Mouse (Mus musculus): ENCODE data around the gene Hnrnph3. TPM values are rescaled to one million over a fixed set of nuclear protein-coding genes. Genes with fewer than 3 reads are reported as not detected.

Hnrnph3 gene
- polyA plus RNA-seq, 1 experiment from 2014 or later = 116 TPM

DNA sequence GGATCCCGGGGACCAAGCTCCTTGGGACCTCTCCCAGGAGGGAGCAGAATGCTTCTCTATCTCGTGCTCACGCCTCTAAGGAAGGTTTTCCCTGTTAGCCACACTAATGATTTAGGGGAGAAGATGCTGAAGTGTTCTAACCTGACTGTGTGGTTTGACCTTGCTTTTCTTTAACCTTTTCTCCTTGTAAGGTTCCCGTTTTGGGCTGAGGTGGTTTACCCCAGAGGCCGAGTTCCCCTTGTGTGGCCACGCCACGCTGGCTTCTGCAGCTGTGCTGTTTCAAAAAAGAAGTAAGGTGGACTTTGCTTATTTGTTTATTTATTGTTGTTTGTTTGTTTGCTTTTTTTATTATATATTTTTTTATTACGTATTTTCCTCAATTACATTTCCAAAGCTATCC, 23.7 kb upstream of the Hnrnph3 start:
- no peak for DNase-seq (ENCODE audit: low spot score)
- WGBS = 91% methylated on average over 8 of the region's 8 CpGs
- no peaks in the 10 kb centered on the region for H3K4me1 ChIP-seq (ENCODE audit: control insufficient read depth, insufficient read depth, low read length)

DNA sequence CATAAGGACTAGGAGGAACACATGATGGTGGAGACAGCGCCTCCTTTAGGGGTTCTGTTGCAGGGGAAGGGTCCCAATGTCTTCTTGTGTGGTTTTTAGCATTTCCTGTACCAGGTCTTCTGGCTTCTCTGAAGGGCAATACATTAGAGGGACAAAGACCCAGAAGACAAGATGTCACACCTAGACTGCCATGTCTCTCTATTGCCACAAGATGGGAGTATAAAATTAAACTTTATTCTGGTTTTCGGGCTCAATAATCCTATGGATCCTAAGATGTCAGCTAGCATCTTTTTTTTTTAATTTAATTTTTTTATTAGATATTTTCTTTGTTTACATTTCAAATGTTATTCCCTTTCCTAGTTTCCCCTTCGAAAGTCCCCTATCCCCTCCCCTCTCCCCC, 19.1 kb upstream of the Hnrnph3 start:
- 72% methylated on average over 3 of the region's 3 CpGs for WGBS
- no peaks in the 10 kb centered on the region for H3K9me3 ChIP-seq (ENCODE audit: control insufficient read depth, low read length)
- no peak for DNase-seq (ENCODE audit: low spot score)
- H3K4me3 ChIP-seq (ENCODE audit: low read depth, low read length) = no peak overlapping the region
- ATAC-seq (ENCODE audit: insufficient number of reproducible peaks, low FRiP score, low TSS enrichment, low read depth) = no peak
- no peak overlapping the region for H3K9ac ChIP-seq (ENCODE audit: low read length)
- no peaks in the 10 kb centered on the region for H3K36me3 ChIP-seq (ENCODE audit: control insufficient read depth, insufficient read depth, low read length)
- no peaks in the 10 kb centered on the region for H3K4me1 ChIP-seq (ENCODE audit: control insufficient read depth, insufficient read depth, low read length)
- H3K27ac ChIP-seq (replicated peaks; ENCODE audit: low read depth, low read length) = no peak overlapping the region
- no peak overlapping the region for H3K4me2 ChIP-seq (ENCODE audit: low read depth, severe bottlenecking)
- no peaks in the 10 kb centered on the region for H3K27me3 ChIP-seq (ENCODE audit: control insufficient read depth, insufficient read depth, low read length)

More for the DNA sequence above, 23.7 kb upstream of the Hnrnph3 start:
- Histone ChIP-seq H3K27ac (replicated peaks; ENCODE audit: low read depth, low read length) (no peak overlapping the region), H3K9me3 (ENCODE audit: control insufficient read depth, low read length) (no peaks in the 10 kb centered on the region), H3K4me3 (ENCODE audit: low read depth, low read length) (no peak overlapping the region), H3K9ac (ENCODE audit: low read length) (no peak overlapping the region), H3K36me3 (ENCODE audit: control insufficient read depth, insufficient read depth, low read length) (no peaks in the 10 kb centered on the region), H3K4me2 (ENCODE audit: low read depth, severe bottlenecking) (no peak overlapping the region), H3K27me3 (ENCODE audit: control insufficient read depth, insufficient read depth, low read length) (no peaks in the 10 kb centered on the region)
- ATAC-seq (ENCODE audit: insufficient number of reproducible peaks, low FRiP score, low TSS enrichment, low read depth) = no peak

DNA sequence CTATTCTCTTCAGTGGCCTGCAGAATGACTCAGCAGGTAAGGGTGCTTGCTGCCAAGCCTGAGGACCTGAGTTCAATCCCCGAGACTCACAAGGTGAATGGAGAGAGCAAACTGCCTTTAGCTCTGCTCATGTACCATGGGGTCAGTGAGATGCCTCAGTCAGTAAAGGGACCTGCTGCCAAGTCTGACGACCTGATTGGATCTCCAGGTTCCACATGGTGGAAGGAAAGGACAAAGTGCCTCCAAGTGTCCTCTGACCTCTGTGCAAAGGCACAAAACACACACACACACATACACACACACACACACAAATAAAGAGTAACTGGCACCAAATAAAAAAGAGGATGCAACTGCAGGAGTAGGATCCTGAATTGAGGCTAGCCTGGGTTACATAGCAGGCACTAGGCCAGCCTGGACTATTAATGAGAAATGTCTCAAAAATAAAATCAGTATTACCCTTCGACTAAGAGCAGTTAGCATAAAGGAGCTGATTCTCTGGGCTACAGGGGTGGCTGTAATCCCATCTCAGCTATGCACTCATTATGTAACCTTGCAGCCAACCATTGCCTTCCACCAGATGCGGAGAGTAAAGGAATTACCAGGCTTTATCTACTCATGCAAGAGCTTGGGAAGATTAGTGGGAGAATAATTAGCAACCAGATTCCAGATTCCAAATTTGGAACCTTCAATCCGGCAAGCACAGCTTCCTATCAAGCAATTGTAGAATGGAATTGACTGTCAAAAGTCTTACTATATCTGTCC, 16.0 kb upstream of the Hnrnph3 start:
- DNase-seq (ENCODE audit: low spot score) (no peak), ATAC-seq (ENCODE audit: insufficient number of reproducible peaks, low FRiP score, low TSS enrichment, low read depth) (no peak)
- no peak overlapping the region for H3K27ac ChIP-seq (replicated peaks; ENCODE audit: low read depth, low read length)
- no peaks in the 10 kb centered on the region for H3K36me3 ChIP-seq (ENCODE audit: control insufficient read depth, insufficient read depth, low read length)
- H3K4me2 ChIP-seq (ENCODE audit: low read depth, severe bottlenecking) = no peak overlapping the region
- no peak overlapping the region for H3K9ac ChIP-seq (ENCODE audit: low read length)
- H3K4me1 ChIP-seq (ENCODE audit: control insufficient read depth, insufficient read depth, low read length) = no peaks in the 10 kb centered on the region
- no peaks in the 10 kb centered on the region for H3K27me3 ChIP-seq (ENCODE audit: control insufficient read depth, insufficient read depth, low read length)
- H3K9me3 ChIP-seq (ENCODE audit: control insufficient read depth, low read length) = no peaks in the 10 kb centered on the region
- 79% methylated on average over 5 of the region's 5 CpGs for WGBS
- no peak overlapping the region for H3K4me3 ChIP-seq (ENCODE audit: low read depth, low read length)

DNA sequence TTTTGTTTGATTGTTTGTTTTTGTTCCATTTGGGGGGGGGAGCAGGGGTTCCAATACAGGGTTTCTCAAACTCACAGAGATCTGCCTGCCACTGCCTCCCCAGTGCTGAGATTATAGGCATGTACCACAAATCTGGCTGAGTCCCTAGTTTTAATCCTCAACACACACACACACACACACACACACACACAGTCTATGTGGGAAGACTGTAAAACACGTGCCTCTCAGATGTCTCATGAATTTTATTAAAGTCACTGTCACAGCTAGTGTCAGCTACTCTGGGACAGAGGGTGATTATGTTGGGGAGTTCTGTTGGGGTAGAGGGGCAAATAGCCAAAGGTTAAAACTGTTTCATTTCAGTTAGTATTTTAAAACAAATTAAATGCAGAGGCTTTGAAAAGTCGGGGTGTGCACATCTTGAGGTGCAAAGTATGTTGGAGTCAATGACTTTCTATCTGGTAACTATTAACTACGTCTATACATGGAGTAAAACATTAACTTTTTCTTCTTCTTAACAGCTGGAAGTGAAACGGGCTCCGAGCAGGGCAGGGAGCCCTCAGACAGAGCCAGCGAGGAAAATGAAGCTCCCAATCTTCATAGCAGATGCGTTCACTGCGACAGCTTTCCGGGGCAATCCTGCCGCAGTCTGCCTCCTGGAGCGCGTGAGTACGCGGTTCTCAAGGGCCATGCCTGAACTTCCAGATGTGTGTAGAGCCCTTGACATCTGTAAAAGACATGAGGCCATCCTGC, 14.7 kb upstream of the Hnrnph3 start:
- WGBS = 81% methylated on average over 14 of the region's 14 CpGs
- H3K27me3 ChIP-seq (ENCODE audit: control insufficient read depth, insufficient read depth, low read length) = no peaks in the 10 kb centered on the region
- no peaks in the 10 kb centered on the region for H3K4me1 ChIP-seq (ENCODE audit: control insufficient read depth, insufficient read depth, low read length)
- no peak overlapping the region for H3K9ac ChIP-seq (ENCODE audit: low read length)
- H3K27ac ChIP-seq (replicated peaks; ENCODE audit: low read depth, low read length) = no peak overlapping the region
- no peak for DNase-seq (ENCODE audit: low spot score)
- H3K9me3 ChIP-seq (ENCODE audit: control insufficient read depth, low read length) = no peaks in the 10 kb centered on the region
- H3K4me2 ChIP-seq (ENCODE audit: low read depth, severe bottlenecking) = no peak overlapping the region
- ATAC-seq (ENCODE audit: insufficient number of reproducible peaks, low FRiP score, low TSS enrichment, low read depth) = no peak
- no peak overlapping the region for H3K4me3 ChIP-seq (ENCODE audit: low read depth, low read length)
- H3K36me3 ChIP-seq (ENCODE audit: control insufficient read depth, insufficient read depth, low read length) = no peaks in the 10 kb centered on the region

DNA sequence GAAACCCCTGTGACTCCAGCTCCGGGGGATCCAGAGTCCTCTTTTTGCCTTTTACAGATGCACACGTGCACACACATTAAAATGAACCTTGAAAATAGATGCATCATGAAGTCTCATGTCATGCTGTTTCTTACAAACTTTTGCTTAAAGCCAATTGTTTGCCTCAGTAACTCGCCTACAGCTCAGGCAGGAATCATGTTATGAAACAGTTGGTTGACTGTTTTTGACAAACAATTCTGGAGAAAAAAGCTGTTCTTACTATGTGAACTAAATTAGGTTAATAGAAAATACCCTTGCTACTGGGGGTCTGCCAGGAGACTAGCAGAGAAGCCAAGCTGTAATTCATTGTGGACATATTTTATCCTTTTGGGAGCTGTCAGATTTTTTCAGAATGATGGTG, 8.9 kb upstream of the Hnrnph3 start:
- WGBS = 77% methylated on average over 3 of the region's 3 CpGs
- H3K9me3 ChIP-seq (ENCODE audit: control insufficient read depth, low read length) = no peaks in the 10 kb centered on the region
- no peak overlapping the region for H3K9ac ChIP-seq (ENCODE audit: low read length)
- DNase-seq (ENCODE audit: low spot score) = no peak
- H3K27me3 ChIP-seq (ENCODE audit: control insufficient read depth, insufficient read depth, low read length) = no peaks in the 10 kb centered on the region
- H3K27ac ChIP-seq (replicated peaks; ENCODE audit: low read depth, low read length) = no peak overlapping the region
- no peaks in the 10 kb centered on the region for H3K36me3 ChIP-seq (ENCODE audit: control insufficient read depth, insufficient read depth, low read length)
- no peak for ATAC-seq (ENCODE audit: insufficient number of reproducible peaks, low FRiP score, low TSS enrichment, low read depth)
- H3K4me3 ChIP-seq (ENCODE audit: low read depth, low read length) = no peak overlapping the region
- no peak overlapping the region for H3K4me2 ChIP-seq (ENCODE audit: low read depth, severe bottlenecking)
- no peaks in the 10 kb centered on the region for H3K4me1 ChIP-seq (ENCODE audit: control insufficient read depth, insufficient read depth, low read length)

DNA sequence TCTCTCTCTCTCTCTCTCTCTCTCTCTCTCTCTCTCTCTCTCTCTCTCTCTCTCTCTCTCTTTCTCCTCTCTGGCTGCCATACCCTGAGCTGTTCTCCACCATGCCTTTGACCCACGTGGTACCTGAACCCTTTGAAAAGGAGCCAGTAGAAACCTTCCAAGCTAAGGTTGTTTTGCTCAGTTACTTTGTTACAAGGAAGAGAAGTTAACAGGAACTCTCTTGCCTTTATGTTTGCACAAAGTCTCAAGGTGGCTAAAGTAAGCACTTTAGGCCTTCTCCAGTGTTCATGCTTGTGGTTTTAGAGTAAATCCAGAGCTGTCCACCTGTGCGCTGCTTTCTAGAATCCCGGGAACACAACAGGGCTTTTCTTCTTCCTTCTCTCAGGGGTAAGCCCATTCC, 8.2 kb upstream of the Hnrnph3 start:
- H3K9me3 ChIP-seq (ENCODE audit: control insufficient read depth, low read length) = no peaks in the 10 kb centered on the region
- H3K4me2 ChIP-seq (ENCODE audit: low read depth, severe bottlenecking) = no peak overlapping the region
- DNase-seq (ENCODE audit: low spot score) = no peak
- 83% methylated on average over 3 of the region's 3 CpGs for WGBS
- no peaks in the 10 kb centered on the region for H3K4me1 ChIP-seq (ENCODE audit: control insufficient read depth, insufficient read depth, low read length)
- H3K27me3 ChIP-seq (ENCODE audit: control insufficient read depth, insufficient read depth, low read length) = no peaks in the 10 kb centered on the region
- no peak for ATAC-seq (ENCODE audit: insufficient number of reproducible peaks, low FRiP score, low TSS enrichment, low read depth)
- no peak overlapping the region for H3K4me3 ChIP-seq (ENCODE audit: low read depth, low read length)
- H3K9ac ChIP-seq (ENCODE audit: low read length) = no peak overlapping the region
- H3K36me3 ChIP-seq (ENCODE audit: control insufficient read depth, insufficient read depth, low read length) = no peaks in the 10 kb centered on the region
- H3K27ac ChIP-seq (replicated peaks; ENCODE audit: low read depth, low read length) = no peak overlapping the region

DNA sequence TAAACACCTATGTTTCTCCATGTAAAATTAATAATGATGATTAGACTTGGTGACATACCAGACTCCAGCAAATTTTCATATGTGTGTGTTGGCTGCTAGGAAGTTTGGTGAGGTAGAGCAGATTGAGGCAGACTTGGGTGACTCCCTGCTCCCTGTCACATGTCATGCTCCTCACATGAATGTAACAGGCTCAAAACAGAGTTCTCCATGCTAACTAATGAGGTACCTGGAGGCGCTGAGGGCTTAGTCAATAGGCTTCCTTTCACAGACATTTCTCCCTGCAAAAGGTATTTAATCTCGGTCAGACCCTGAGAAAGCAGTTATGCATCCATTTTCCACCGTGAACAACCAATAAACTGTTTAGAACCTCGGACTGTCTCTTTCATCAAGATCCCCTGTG, 4.4 kb upstream of the Hnrnph3 start:
- peaks cover 5% of the 10 kb centered on the region for H3K4me1 ChIP-seq (ENCODE audit: control insufficient read depth, insufficient read depth, low read length)
- H3K4me3 ChIP-seq (ENCODE audit: low read depth, low read length) = no peak overlapping the region
- no peak for ATAC-seq (ENCODE audit: insufficient number of reproducible peaks, low FRiP score, low TSS enrichment, low read depth)
- no peak overlapping the region for H3K9ac ChIP-seq (ENCODE audit: low read length)
- no peaks in the 10 kb centered on the region for H3K27me3 ChIP-seq (ENCODE audit: control insufficient read depth, insufficient read depth, low read length)
- H3K36me3 ChIP-seq (ENCODE audit: control insufficient read depth, insufficient read depth, low read length) = no peaks in the 10 kb centered on the region
- H3K27ac ChIP-seq (replicated peaks; ENCODE audit: low read depth, low read length) = no peak overlapping the region
- DNase-seq (ENCODE audit: low spot score) = no peak
- H3K4me2 ChIP-seq (ENCODE audit: low read depth, severe bottlenecking) = no peak overlapping the region
- H3K9me3 ChIP-seq (ENCODE audit: control insufficient read depth, low read length) = no peaks in the 10 kb centered on the region
- 76% methylated on average over 4 of the region's 4 CpGs for WGBS

DNA sequence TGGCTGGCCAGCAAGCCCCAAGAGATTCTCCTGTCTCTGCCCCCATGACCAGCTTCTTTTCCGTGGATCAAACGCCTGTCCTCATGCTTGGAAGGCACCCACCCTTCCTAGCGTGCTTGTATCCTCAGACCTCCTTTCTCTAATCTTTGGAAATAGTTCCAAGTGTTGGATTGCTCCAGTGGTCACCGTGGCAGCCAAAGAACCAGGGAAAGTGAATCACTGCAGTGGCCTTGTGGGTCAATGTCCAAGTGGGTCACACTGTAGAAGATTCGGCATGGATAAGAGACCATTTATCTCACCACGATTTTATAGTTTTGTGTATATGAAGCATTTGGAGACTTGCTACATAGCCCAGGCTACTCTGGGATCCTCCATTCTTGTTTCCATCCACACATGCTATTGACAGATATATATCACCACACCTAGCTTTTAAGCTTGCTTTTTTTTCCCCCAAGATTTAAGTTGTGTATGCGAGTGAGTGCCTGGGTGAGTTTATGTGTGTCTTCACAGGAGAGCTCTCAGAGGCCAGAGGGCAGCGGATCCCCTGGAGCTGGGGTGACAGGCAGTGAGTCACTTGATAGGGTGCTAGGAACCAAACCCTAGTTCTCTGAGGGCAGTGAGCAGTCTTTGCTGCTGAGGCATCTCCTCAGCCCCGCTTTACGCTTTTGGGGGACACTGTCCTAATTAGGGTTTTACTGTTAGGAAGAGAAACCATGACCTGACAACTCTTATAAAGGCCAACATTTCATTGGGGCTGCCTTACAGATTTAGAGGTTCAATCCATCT, 3.6 kb upstream of the Hnrnph3 start:
- DNase-seq (ENCODE audit: low spot score) = no peak
- no peak overlapping the region for H3K27ac ChIP-seq (replicated peaks; ENCODE audit: low read depth, low read length)

More for the DNA sequence above, 3.6 kb upstream of the Hnrnph3 start:
- no peak for ATAC-seq (ENCODE audit: insufficient number of reproducible peaks, low FRiP score, low TSS enrichment, low read depth)
- Histone ChIP-seq H3K9ac (ENCODE audit: low read length) (no peak overlapping the region), H3K4me2 (ENCODE audit: low read depth, severe bottlenecking) (no peak overlapping the region), H3K27me3 (ENCODE audit: control insufficient read depth, insufficient read depth, low read length) (no peaks in the 10 kb centered on the region), H3K9me3 (ENCODE audit: control insufficient read depth, low read length) (no peaks in the 10 kb centered on the region), H3K36me3 (ENCODE audit: control insufficient read depth, insufficient read depth, low read length) (no peaks in the 10 kb centered on the region), H3K4me1 (ENCODE audit: control insufficient read depth, insufficient read depth, low read length) (peaks cover 5% of the 10 kb centered on the region), H3K4me3 (ENCODE audit: low read depth, low read length) (no peak overlapping the region)
- WGBS = 86% methylated on average over 10 of the region's 10 CpGs

Data from limb, embryonic 11.5 days (tissue).